Mouse (Mus musculus) heart, adult 2 months (tissue): ENCODE data around the gene Sytl1.
A peak's percentile ranks its signal among the peaks of the same experiment; 100 is the strongest.

Experiments
- CTCF ChIP-seq: fragments of 200-600 bp; IDR thresholded peaks from 2 replicates; pipeline ENCODE4 v1.8.1; 2022; ENCODE audit warnings: antibody characterized with exemption, mild to moderate bottlenecking, moderate library complexity
- EP300 ChIP-seq: fragments of 200-500 bp; IDR thresholded peaks from 2 replicates; pipeline ENCODE4 v1.6.1; 2011; ENCODE audit warnings: low read depth, low read length, control low read depth; ENCODE audit not compliant: insufficient read depth

DNA sequence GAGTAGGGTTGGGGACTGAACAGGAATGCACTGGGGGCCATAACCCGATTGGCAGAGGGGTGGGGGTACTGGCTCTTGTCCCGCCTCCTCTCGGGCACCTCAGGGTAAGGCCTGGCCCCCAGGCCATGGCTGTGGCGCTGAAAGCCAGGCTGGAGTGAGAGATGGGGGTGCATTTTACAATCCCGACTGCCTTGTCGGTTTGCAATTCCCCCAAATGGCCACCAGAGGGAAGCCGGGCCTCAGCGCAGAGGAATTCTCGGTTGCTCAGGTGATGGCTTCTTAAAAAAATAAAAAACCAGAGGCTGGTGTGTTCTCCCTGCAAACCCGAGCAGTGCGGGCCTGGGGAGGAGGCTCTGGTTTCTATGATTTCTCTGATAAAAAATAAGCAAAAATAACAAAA lies 53.5 kb downstream of the Sytl1 start:
- TF ChIP-seq CTCF: peak; percentile 92
- TF ChIP-seq EP300: peak; percentile 70; the same call in 1 of the 2 replicates
